Mouse (Mus musculus) liver, embryonic 14.5 days (tissue): ENCODE measurements around the gene Lama5. TPM values are rescaled to one million over a fixed set of nuclear protein-coding genes. Genes with fewer than 3 reads are reported as not detected.
A peak's percentile ranks its signal among the peaks of the same experiment; 100 is the strongest.

Source experiments
- ATAC-seq: fragments of 200-750 bp; cut with Nextera tagmentation; 2 replicates; pipeline ENCODE4 v1.8.0; 2017; ENCODE audit warnings: moderate number of reproducible peaks, mild to moderate bottlenecking, moderate library complexity; ENCODE audit not compliant: insufficient read depth
- DNase-seq, 3 experiments: peaks; one replicate each; pipeline ENCODE4 v3.0.0-alpha.2; 2012 to 2013; ENCODE audit warnings: low read depth in 3 of 3, low spot score in 3 of 3
- H3K27ac ChIP-seq: fragments of 300-500 bp; sonication (generic); 2 replicates; pipeline ENCODE4 v1.5.1; 2014; ENCODE audit warnings: moderate library complexity, mild to moderate bottlenecking, control low read depth, inconsistent platforms
- H3K27me3 ChIP-seq: fragments of 300-500 bp; sonication (generic); 2 replicates; pipeline ENCODE4 v1.6.1; 2014; ENCODE audit warnings: mild to moderate bottlenecking, low read length, moderate library complexity; ENCODE audit not compliant: control insufficient read depth, insufficient read depth
- H3K36me3 ChIP-seq: fragments of 300-500 bp; sonication (generic); replicated peaks from 2 replicates; pipeline ENCODE4 v1.6.1; 2014; ENCODE audit warnings: low read depth; ENCODE audit not compliant: control insufficient read depth, insufficient read depth
- H3K4me1 ChIP-seq, 2 experiments: fragments of 200-500 bp in 1 of 2; fragments of 300-500 bp in 1 of 2; sonication (generic) in 1 of 2; replicated peaks; 2 replicates each; pipeline ENCODE4 v1.6.1; 2012 to 2014; ENCODE audit warnings: antibody characterized with exemption in 1 of 2, inconsistent platforms in 1 of 2, low read length in 1 of 2; ENCODE audit not compliant: control insufficient read depth in 2 of 2, insufficient read depth in 2 of 2
- H3K4me2 ChIP-seq: fragments of 300-500 bp; sonication (generic); 2 replicates; pipeline ENCODE4 v1.6.1; 2014; ENCODE audit warnings: low read depth, mild to moderate bottlenecking, control low read depth, moderate library complexity
- H3K4me3 ChIP-seq, 2 experiments: fragments of 200-500 bp in 1 of 2; fragments of 300-500 bp in 1 of 2; sonication (generic) in 1 of 2; 2 replicates each; pipeline ENCODE4 v1.5.1; 2012 to 2014; ENCODE audit warnings: low read depth in 2 of 2, low read length in 2 of 2, mild to moderate bottlenecking in 2 of 2, control low read depth in 1 of 2, inconsistent platforms in 1 of 2, moderate library complexity in 1 of 2; ENCODE audit not compliant: insufficient read depth in 1 of 2
- H3K9ac ChIP-seq: fragments of 300-500 bp; sonication (generic); replicated peaks from 2 replicates; pipeline ENCODE4 v1.6.1; 2014; ENCODE audit warnings: mild to moderate bottlenecking, control low read depth, moderate library complexity
- H3K9me3 ChIP-seq: fragments of 300-500 bp; sonication (generic); 2 replicates; pipeline ENCODE4 v1.6.1; 2016; ENCODE audit warnings: low read length, mixed read lengths; ENCODE audit not compliant: control insufficient read depth
- CTCF ChIP-seq: IDR thresholded peaks from 2 replicates; pipeline ENCODE4 v1.5.1; 2016; ENCODE audit warnings: antibody characterized with exemption, low read depth, control low read depth
- EP300 ChIP-seq: IDR thresholded peaks from 2 replicates; pipeline ENCODE4 v1.6.1; 2016; ENCODE audit warnings: antibody characterized with exemption, low read depth
- WGBS: fragments of 180-500 bp; shearing (Covaris S2); extraction: QIAGEN DNeasy Blood & Tissue Kit; methylation state at CpG from one replicate; pipeline ENCODE4 v1.1.7; 2014; ENCODE audit not compliant: insufficient replicate concordance; 5-methylcytosine and 5-hydroxymethylcytosine counted together
- polyA plus RNA-seq, 2 experiments: library from polyadenylated mRNA; depleted of rRNA in 1 of 2; stranded (reverse) in 1 of 2; unstranded in 1 of 2; fragments of >200 nt; fragmentation: Nextera tagmentation in 1 of 2; extraction: Ambion mirVana in 1 of 2; gene quantifications; 2 replicates each; pipeline versions ENCODE4 v1.2.1 to v1.2.3; 2012 to 2014

The Lama5 gene
- polyA plus RNA-seq, 2 experiments, result 1.9 to 2.7 TPM

GRCm38 (mm10) chr2:180172152-180172551 is 53.5 kb downstream of the Lama5 start:
- H3K4me2 ChIP-seq, result peak overlapping the region; percentile 83
- peak overlapping the region; percentile 45; the same call in 1 of the 2 replicates for H3K27ac ChIP-seq
- DNase-seq, result no peak
- H3K9me3 ChIP-seq, result no peaks in the 10 kb centered on the region
- peak overlapping the region; percentile 84 to 99 for H3K4me3 ChIP-seq
- H3K36me3 ChIP-seq, result peaks cover 33% of the 10 kb centered on the region
- H3K9ac ChIP-seq, result peak overlapping the region; percentile 97
- no peak for ATAC-seq
- no peaks in the 10 kb centered on the region for H3K27me3 ChIP-seq
- peaks cover 10 to 18% of the 10 kb centered on the region in 2 experiments; a peak in 3 of 4 replicates for H3K4me1 ChIP-seq
- no peak for TF ChIP-seq EP300
- no peak for TF ChIP-seq CTCF
- 3% methylated on average over 8 of the region's 9 CpGs for WGBS

GRCm38 (mm10) chr2:180171522-180172070 is 54.1 kb downstream of the Lama5 start:
- Histone ChIP-seq H3K4me3 (peak overlapping the region; percentile 84 to 99), H3K36me3 (peaks cover 28% of the 10 kb centered on the region), H3K4me1 (peaks cover 10 to 18% of the 10 kb centered on the region in 2 experiments; a peak in 3 of 4 replicates), H3K27me3 (no peaks in the 10 kb centered on the region), H3K9me3 (no peaks in the 10 kb centered on the region), H3K9ac (peak overlapping the region; percentile 97), H3K4me2 (peak overlapping the region; percentile 83), H3K27ac (peak overlapping the region; percentile 83)
- TF ChIP-seq EP300 (no peak), CTCF (no peak)
- DNase-seq (peak in 2 of 3 experiments; percentile 30 to 34), ATAC-seq (peak; percentile 75)
- under 1% methylated on average over 79 of the region's 80 CpGs for WGBS

- Histone ChIP-seq H3K4me2 (peak within 1 kb of the TSS; percentile 83), H3K4me3 (peak within 1 kb of the TSS; percentile 84 to 99), H3K9ac (peak within 1 kb of the TSS; percentile 97), H3K36me3 (peaks cover 27% of the 10 kb centered on the region), H3K9me3 (no peaks in the 10 kb centered on the region), H3K27me3 (no peaks in the 10 kb centered on the region), H3K27ac (peak within 1 kb of the TSS; percentile 83), H3K4me1 (peaks cover 10 to 18% of the 10 kb centered on the region in 2 experiments; a peak in 3 of 4 replicates)
- TF ChIP-seq EP300, result no peak
- peak; percentile 91 for TF ChIP-seq CTCF
- WGBS, result 4% methylated on average over 41 of the region's 41 CpGs
- DNase-seq (peak; percentile 89 to 92 (median 91)), ATAC-seq (peak; percentile 96)
These were observed 54.7 kb downstream of the Lama5 start, which contains the start of gene Adrm1 for GRCm38 (mm10) chr2:180170806-180171521. Gene Adrm1, plus strand, starts transcription at chr2:180171485.

- Histone ChIP-seq H3K4me2 (no peak overlapping the region; the same call in 1 of the 2 replicates), H3K27me3 (no peaks in the 10 kb centered on the region), H3K4me1 (peaks cover 10 to 18% of the 10 kb centered on the region in 2 experiments; a peak in 3 of 4 replicates), H3K9ac (no peak overlapping the region), H3K36me3 (peaks cover 21% of the 10 kb centered on the region), H3K4me3 (no peak overlapping the region), H3K27ac (no peak overlapping the region), H3K9me3 (no peaks in the 10 kb centered on the region)
- ATAC-seq (no peak), DNase-seq (no peak)
- TF ChIP-seq CTCF, result no peak
- TF ChIP-seq EP300, result no peak
- 86% methylated on average over 11 of the region's 11 CpGs for WGBS
These were observed 55.4 kb downstream of the Lama5 start for GRCm38 (mm10) chr2:180170151-180170805.
